9 mouse cellular contexts compared by ENCODE assay signal in genomic region chr10:127285644-127286043, GRCm38 (mm10). TPM values are rescaled to one million over a fixed set of nuclear protein-coding genes. Genes with fewer than 3 reads are reported as not detected.
DNase-seq lines count a peak whose midpoint lies in the region; ATAC-seq and TF ChIP-seq lines count a peak whose summit lies in the region.
"Had no signal": no experiment of that assay in that cellular context is flagged by ENCODE, and none has a peak within 500 bp of the region (broad histone marks: within the 10 kb centered on the region; RNA-seq: fewer than 3 reads in every experiment).

No protein-coding gene starts in this region.

- 0 out of 2 replicates have a peak overlapping the region, but pooled peaks have one; percentile 38 for H3K9ac ChIP-seq in forebrain, embryonic 12.5 days
- no peak overlapping the region for H3K9ac ChIP-seq in forebrain, embryonic 14.5 days (ENCODE audit: low read length)
- H3K9ac ChIP-seq in lung, embryonic 14.5 days = peak overlapping the region; percentile 20; the same call in 1 of the 2 replicates
- 0 out of 2 replicates have a peak overlapping the region, but pooled peaks have one; percentile 32 for H3K9ac ChIP-seq in embryonic facial prominence, embryonic 14.5 days (ENCODE audit: low read depth, low read length)
- peak overlapping the region; percentile 12; the same call in 1 of the 2 replicates for H3K9ac ChIP-seq in midbrain, embryonic 14.5 days (replicated peaks; ENCODE audit: low read length)

- no peaks in the 10 kb centered on the region for H3K9me3 ChIP-seq in forebrain, embryonic 12.5 days
- no peaks in the 10 kb centered on the region for H3K9me3 ChIP-seq in forebrain, embryonic 14.5 days (replicated peaks; ENCODE audit: control insufficient read depth, low read length)
- H3K9me3 ChIP-seq in lung, embryonic 14.5 days (ENCODE audit: low read depth, low read length) = no peaks in the 10 kb centered on the region
- H3K9me3 ChIP-seq in embryonic facial prominence, embryonic 14.5 days (ENCODE audit: control insufficient read depth, low read length) = no peaks in the 10 kb centered on the region
- H3K9me3 ChIP-seq in midbrain, embryonic 14.5 days (ENCODE audit: control insufficient read depth, low read length) = no peaks in the 10 kb centered on the region

- TF ChIP-seq CTCF in lung, embryonic 14.5 days (IDR thresholded peaks at IDR 0.05; ENCODE audit: low read depth) = no peak

- WGBS in forebrain, embryonic 12.5 days = 80% methylated on average over 11 of the region's 13 CpGs
- WGBS in forebrain, embryonic 14.5 days = 77% methylated on average over 13 of the region's 13 CpGs
- WGBS in lung, embryonic 14.5 days = 74% methylated on average over 13 of the region's 13 CpGs
- 76% methylated on average over 4 of the region's 13 CpGs for WGBS in embryonic facial prominence, embryonic 14.5 days
- 60% methylated on average over 13 of the region's 13 CpGs for WGBS in midbrain, embryonic 14.5 days

- H3K27me3 ChIP-seq in forebrain, embryonic 12.5 days = no peaks in the 10 kb centered on the region
- H3K27me3 ChIP-seq in forebrain, embryonic 14.5 days (replicated peaks; ENCODE audit: control insufficient read depth, insufficient read depth, low read length) = no peaks in the 10 kb centered on the region
- no peaks in the 10 kb centered on the region; the same call in 1 of the 2 replicates for H3K27me3 ChIP-seq in lung, embryonic 14.5 days (ENCODE audit: insufficient read depth, low read length)
- H3K27me3 ChIP-seq in embryonic facial prominence, embryonic 14.5 days (replicated peaks; ENCODE audit: control insufficient read depth, insufficient read depth, low read length) = no peaks in the 10 kb centered on the region
- H3K27me3 ChIP-seq in midbrain, embryonic 14.5 days (ENCODE audit: control insufficient read depth, insufficient read depth, low read length) = no peaks in the 10 kb centered on the region

- ATAC-seq in forebrain, embryonic 12.5 days (ENCODE audit: low FRiP score) = no peak
- no peak for ATAC-seq in forebrain, embryonic 14.5 days
- no peak for ATAC-seq in lung, embryonic 14.5 days (ENCODE audit: insufficient read depth)
- no peak for ATAC-seq in embryonic facial prominence, embryonic 14.5 days (ENCODE audit: low read depth)
- ATAC-seq in midbrain, embryonic 14.5 days (ENCODE audit: low FRiP score, low TSS enrichment) = no peak
- no peak for ATAC-seq in CD4-positive, CD25-positive, alpha-beta regulatory T cell, adult 4 months

- H3K4me1 ChIP-seq in forebrain, embryonic 12.5 days = peaks cover 45% of the 10 kb centered on the region
- peaks cover 17% of the 10 kb centered on the region for H3K4me1 ChIP-seq in forebrain, embryonic 14.5 days (ENCODE audit: control insufficient read depth, insufficient read depth, low read length)
- H3K4me1 ChIP-seq in lung, embryonic 14.5 days (ENCODE audit: insufficient read depth) = peaks cover 20% of the 10 kb centered on the region; the same call in 1 of the 2 replicates
- H3K4me1 ChIP-seq in embryonic facial prominence, embryonic 14.5 days (ENCODE audit: control insufficient read depth, insufficient read depth, low read length) = peaks cover 16% of the 10 kb centered on the region
- peaks cover 33% of the 10 kb centered on the region for H3K4me1 ChIP-seq in midbrain, embryonic 14.5 days (ENCODE audit: control insufficient read depth, insufficient read depth, low read length)

- peak overlapping the region; percentile 98; the same call in 1 of the 2 replicates for H3K27ac ChIP-seq in forebrain, embryonic 12.5 days
- no peak overlapping the region for H3K27ac ChIP-seq in forebrain, embryonic 14.5 days (ENCODE audit: low read depth, low read length)
- H3K27ac ChIP-seq in lung, embryonic 14.5 days (ENCODE audit: low read depth) = no peak overlapping the region
- no peak overlapping the region; the same call in 1 of the 2 replicates for H3K27ac ChIP-seq in embryonic facial prominence, embryonic 14.5 days (replicated peaks; ENCODE audit: low read depth, low read length)
- H3K27ac ChIP-seq in midbrain, embryonic 14.5 days (replicated peaks; ENCODE audit: low read depth, low read length) = 0 out of 2 replicates have a peak overlapping the region, but pooled peaks have one; percentile 2

- H3K4me3 ChIP-seq in forebrain, embryonic 12.5 days (replicated peaks) = 0 out of 2 replicates have a peak overlapping the region, but pooled peaks have one; percentile 1
- H3K4me3 ChIP-seq in forebrain, embryonic 14.5 days (ENCODE audit: low read depth, low read length) = no peak overlapping the region
- peak overlapping the region; percentile 3; the same call in 1 of the 2 replicates for H3K4me3 ChIP-seq in lung, embryonic 14.5 days (ENCODE audit: low read depth, low read length)
- H3K4me3 ChIP-seq in embryonic facial prominence, embryonic 14.5 days (ENCODE audit: low read depth, low read length) = no peak overlapping the region
- H3K4me3 ChIP-seq in midbrain, embryonic 14.5 days (replicated peaks; ENCODE audit: low read depth, low read length) = no peak overlapping the region

- DNase-seq in forebrain, embryonic 14.5 days (ENCODE audit: low spot score) = no peak
- DNase-seq in lung, embryonic 14.5 days = no peak
- DNase-seq in lung, postnatal 14 days = no peak
- no peak for DNase-seq in embryonic facial prominence, embryonic 14.5 days (ENCODE audit: low spot score)
- DNase-seq in midbrain, embryonic 14.5 days = no peak
- no peak for DNase-seq in thymus, postnatal 14 days
- DNase-seq: kidney, postnatal 14 days had no signal

- peaks cover 68% of the 10 kb centered on the region for H3K36me3 ChIP-seq in forebrain, embryonic 12.5 days (replicated peaks)
- H3K36me3 ChIP-seq in forebrain, embryonic 14.5 days (ENCODE audit: control insufficient read depth, insufficient read depth, low read length) = peaks cover 69% of the 10 kb centered on the region
- H3K36me3 ChIP-seq in lung, embryonic 14.5 days (ENCODE audit: insufficient read depth) = peaks cover 69% of the 10 kb centered on the region
- peaks cover 67% of the 10 kb centered on the region for H3K36me3 ChIP-seq in embryonic facial prominence, embryonic 14.5 days (ENCODE audit: control insufficient read depth, insufficient read depth, low read length)
- peaks cover 64% of the 10 kb centered on the region for H3K36me3 ChIP-seq in midbrain, embryonic 14.5 days (ENCODE audit: control insufficient read depth, insufficient read depth, low read length)

- peak overlapping the region; percentile 13 for H3K4me2 ChIP-seq in forebrain, embryonic 12.5 days
- no peak overlapping the region for H3K4me2 ChIP-seq in forebrain, embryonic 14.5 days (ENCODE audit: low read length)
- no peak overlapping the region for H3K4me2 ChIP-seq in lung, embryonic 14.5 days
- no peak overlapping the region for H3K4me2 ChIP-seq in embryonic facial prominence, embryonic 14.5 days (ENCODE audit: low read depth, low read length)
- no peak overlapping the region for H3K4me2 ChIP-seq in midbrain, embryonic 14.5 days (ENCODE audit: low read length)

RNA-seq across cellular contexts. Expression of gene Mbd6, which starts 3.2 kb away (rescaled TPM):
- 18.4 and 21.2 TPM in 2 replicates for polyA plus RNA-seq in forebrain, embryonic 12.5 days (2016; fragmentation: Nextera tagmentation; extraction: Ambion mirVana)
- 8.4 and 11.2 TPM in 2 replicates for polyA plus RNA-seq in forebrain, embryonic 14.5 days (2014; fragmentation: Nextera tagmentation; extraction: Ambion mirVana)
- polyA plus RNA-seq in lung, embryonic 14.5 days (2014; fragmentation: Nextera tagmentation; extraction: Ambion mirVana) = 19.1 and 19.4 TPM in 2 replicates
- 15.8 and 17.6 TPM in 2 replicates for polyA plus RNA-seq in embryonic facial prominence, embryonic 14.5 days (2014; fragmentation: Nextera tagmentation; extraction: Ambion mirVana)
- polyA plus RNA-seq in midbrain, embryonic 14.5 days (2014; fragmentation: Nextera tagmentation; extraction: Ambion mirVana) = 17.4 and 18.0 TPM in 2 replicates
- 10 to 100 TPM in 1 of 2 experiments, 1 to 10 TPM in 1; 4.0 to 14.7 TPM for polyA plus RNA-seq in CD4-positive, CD25-positive, alpha-beta regulatory T cell, adult 4 months (2017; shearing (Covaris generic))

RNA-seq across cellular contexts. Expression of gene Dctn2, which starts 19.5 kb away (rescaled TPM):
- 226 and 229 TPM in 2 replicates for polyA plus RNA-seq in forebrain, embryonic 12.5 days (2016; fragmentation: Nextera tagmentation; extraction: Ambion mirVana)
- 286 and 300 TPM in 2 replicates for polyA plus RNA-seq in forebrain, embryonic 14.5 days (2014; fragmentation: Nextera tagmentation; extraction: Ambion mirVana)
- 158 and 160 TPM in 2 replicates for polyA plus RNA-seq in lung, embryonic 14.5 days (2014; fragmentation: Nextera tagmentation; extraction: Ambion mirVana)
- 166 and 186 TPM in 2 replicates for polyA plus RNA-seq in embryonic facial prominence, embryonic 14.5 days (2014; fragmentation: Nextera tagmentation; extraction: Ambion mirVana)
- 295 and 323 TPM in 2 replicates for polyA plus RNA-seq in midbrain, embryonic 14.5 days (2014; fragmentation: Nextera tagmentation; extraction: Ambion mirVana)
- polyA plus RNA-seq in CD4-positive, CD25-positive, alpha-beta regulatory T cell, adult 4 months (2017; shearing (Covaris generic)) = 10 to 100 TPM; 43.8 to 48.0 TPM

RNA-seq across cellular contexts. Expression of gene Kif5a, which starts 22.5 kb away (rescaled TPM):
- polyA plus RNA-seq in forebrain, embryonic 12.5 days (2016; fragmentation: Nextera tagmentation; extraction: Ambion mirVana) = 44.1 and 53.1 TPM in 2 replicates
- polyA plus RNA-seq in forebrain, embryonic 14.5 days (2014; fragmentation: Nextera tagmentation; extraction: Ambion mirVana) = 47.6 and 68.8 TPM in 2 replicates
- 0.64 and 1.0 TPM in 2 replicates for polyA plus RNA-seq in lung, embryonic 14.5 days (2014; fragmentation: Nextera tagmentation; extraction: Ambion mirVana)
- polyA plus RNA-seq in embryonic facial prominence, embryonic 14.5 days (2014; fragmentation: Nextera tagmentation; extraction: Ambion mirVana) = 13.7 and 14.6 TPM in 2 replicates
- 75.3 and 94.7 TPM in 2 replicates for polyA plus RNA-seq in midbrain, embryonic 14.5 days (2014; fragmentation: Nextera tagmentation; extraction: Ambion mirVana)
- polyA plus RNA-seq in CD4-positive, CD25-positive, alpha-beta regulatory T cell, adult 4 months (2017; shearing (Covaris generic)) = not detected

RNA-seq across cellular contexts. Expression of gene Mars, which starts 25.9 kb away (rescaled TPM):
- 177 and 183 TPM in 2 replicates for polyA plus RNA-seq in forebrain, embryonic 12.5 days (2016; fragmentation: Nextera tagmentation; extraction: Ambion mirVana)
- polyA plus RNA-seq in forebrain, embryonic 14.5 days (2014; fragmentation: Nextera tagmentation; extraction: Ambion mirVana) = 124 and 135 TPM in 2 replicates
- polyA plus RNA-seq in lung, embryonic 14.5 days (2014; fragmentation: Nextera tagmentation; extraction: Ambion mirVana) = 128 and 132 TPM in 2 replicates
- 106 and 108 TPM in 2 replicates for polyA plus RNA-seq in embryonic facial prominence, embryonic 14.5 days (2014; fragmentation: Nextera tagmentation; extraction: Ambion mirVana)
- polyA plus RNA-seq in midbrain, embryonic 14.5 days (2014; fragmentation: Nextera tagmentation; extraction: Ambion mirVana) = 109 and 122 TPM in 2 replicates
- 10 to 100 TPM; 20.4 to 33.2 TPM for polyA plus RNA-seq in CD4-positive, CD25-positive, alpha-beta regulatory T cell, adult 4 months (2017; shearing (Covaris generic))

RNA-seq across cellular contexts. Expression of gene Arhgap9, which starts 36.1 kb away (rescaled TPM):
- 0.64 and 1.3 TPM in 2 replicates for polyA plus RNA-seq in forebrain, embryonic 12.5 days (2016; fragmentation: Nextera tagmentation; extraction: Ambion mirVana)
- polyA plus RNA-seq in forebrain, embryonic 14.5 days (2014; fragmentation: Nextera tagmentation; extraction: Ambion mirVana) = 0.70 and 1.2 TPM in 2 replicates
- 3.2 and 4.2 TPM in 2 replicates for polyA plus RNA-seq in lung, embryonic 14.5 days (2014; fragmentation: Nextera tagmentation; extraction: Ambion mirVana)
- polyA plus RNA-seq in embryonic facial prominence, embryonic 14.5 days (2014; fragmentation: Nextera tagmentation; extraction: Ambion mirVana) = 3.7 and 4.4 TPM in 2 replicates
- polyA plus RNA-seq in midbrain, embryonic 14.5 days (2014; fragmentation: Nextera tagmentation; extraction: Ambion mirVana) = 0.18 and 1.1 TPM in 2 replicates
- polyA plus RNA-seq in CD4-positive, CD25-positive, alpha-beta regulatory T cell, adult 4 months (2017; shearing (Covaris generic)) = 100 to 1,000 TPM in 1 of 2 experiments, 10 to 100 TPM in 1; 92.4 to 118 TPM

Comparison
In these comparisons a context has a peak if more than half of its experiments do, and no peak if none do; other contexts are left out.
1. H3K27ac ChIP-seq: peak in forebrain, embryonic 12.5 days (single experiment) and midbrain, embryonic 14.5 days (single experiment); none in forebrain, embryonic 14.5 days (single experiment), lung, embryonic 14.5 days (single experiment) and embryonic facial prominence, embryonic 14.5 days (single experiment).
2. H3K4me3 ChIP-seq: peak in forebrain, embryonic 12.5 days (single experiment) and lung, embryonic 14.5 days (single experiment); none in forebrain, embryonic 14.5 days (single experiment), embryonic facial prominence, embryonic 14.5 days (single experiment) and midbrain, embryonic 14.5 days (single experiment).